8 mouse cellular contexts compared by ENCODE assay signal in genomic region chr13:34163304-34163975, GRCm38 (mm10). TPM values are rescaled to one million over a fixed set of nuclear protein-coding genes. Genes with fewer than 3 reads are reported as not detected.
DNase-seq lines count a peak whose midpoint lies in the region; ATAC-seq and TF ChIP-seq lines count a peak whose summit lies in the region.

No protein-coding gene starts in this region.

- H3K27ac ChIP-seq in gastrocnemius, adult 2 months = peak overlapping the region; percentile 97
- no peak overlapping the region for H3K27ac ChIP-seq in embryonic fibroblast, embryonic 13.5 days (ENCODE audit: insufficient read depth, low read length)
- peak overlapping the region; percentile 87 for H3K27ac ChIP-seq in liver, embryonic 11.5 days (ENCODE audit: low read depth, low read length)

- H3K4me1 ChIP-seq in embryonic fibroblast, embryonic 13.5 days (ENCODE audit: control insufficient read depth, insufficient read depth, low read length) = peaks cover 2% of the 10 kb centered on the region; the same call in 1 of the 2 replicates
- 0 out of 2 replicates have a peak, but pooled peaks cover 6% of the 10 kb centered on the region for H3K4me1 ChIP-seq in liver, embryonic 11.5 days (replicated peaks; ENCODE audit: control insufficient read depth, insufficient read depth, low read length)

- H3K9me3 ChIP-seq in liver, embryonic 11.5 days (ENCODE audit: control insufficient read depth, low read length) = no peaks in the 10 kb centered on the region

- no peak for TF ChIP-seq POLR2A in embryonic fibroblast, embryonic 13.5 days (IDR thresholded peaks at IDR 0.05; ENCODE audit: low read depth, low read length)

- 34% methylated on average over 12 of the region's 12 CpGs for WGBS in liver, embryonic 11.5 days

- intact Hi-C loops in gastrocnemius, adult 2 months (cut with DNase I) = no loop called here
- intact Hi-C loops in gastrocnemius, postnatal 14 days (cut with DNase I; ENCODE audit: low total_unique reads) = no loop called here

- H3K4me3 ChIP-seq in gastrocnemius, adult 2 months = peak overlapping the region; percentile 97
- H3K4me3 ChIP-seq in embryonic fibroblast, embryonic 13.5 days (ENCODE audit: insufficient read depth, low read length) = peak overlapping the region; percentile 68
- H3K4me3 ChIP-seq in liver, embryonic 11.5 days (ENCODE audit: low read depth, low read length) = peak overlapping the region; percentile 77

- H3K36me3 ChIP-seq in liver, embryonic 11.5 days (ENCODE audit: control insufficient read depth, insufficient read depth, low read length) = peaks cover 9% of the 10 kb centered on the region; the same call in 1 of the 2 replicates

- no peak for TF ChIP-seq CTCF in gastrocnemius, adult 2 months (IDR thresholded peaks at IDR 0.05)
- no peak for TF ChIP-seq CTCF in embryonic fibroblast, embryonic 13.5 days (IDR thresholded peaks at IDR 0.05; ENCODE audit: borderline replicate concordance, insufficient read depth, low read length)

- no peak for DNase-seq in gastrocnemius, adult 2 months
- DNase-seq in gastrocnemius, postnatal 14 days = no peak
- DNase-seq in 3T3-L1 (ENCODE audit: low read depth, low spot score) = peak; percentile 32
- no peak for DNase-seq in liver, embryonic 11.5 days (ENCODE audit: low spot score)
- no peak for DNase-seq in embryo, embryonic 11 days
- DNase-seq in layer of hippocampus, adult 18-20 months (ENCODE audit: low spot score in 2 of 2) = no peak
- DNase-seq in B cell, adult 2 months = no peak

- no peaks in the 10 kb centered on the region for H3K27me3 ChIP-seq in liver, embryonic 11.5 days (replicated peaks; ENCODE audit: control insufficient read depth, insufficient read depth, low read length)

- peak overlapping the region; percentile 82 for H3K4me2 ChIP-seq in liver, embryonic 11.5 days

- ATAC-seq in liver, embryonic 11.5 days (replicated peaks; ENCODE audit: low FRiP score) = peak; percentile 70; the same call in 1 of the 2 replicates

- H3K9ac ChIP-seq in liver, embryonic 11.5 days (ENCODE audit: low read depth, low read length) = peak overlapping the region; percentile 80

RNA-seq across cellular contexts. Expression of gene Psmg4, which starts 0.7 kb away (rescaled TPM):
- total RNA-seq in gastrocnemius, adult 2 months (2021) = 10 to 100 TPM; 13.6 to 14.4 TPM
- 10 to 100 TPM; 26.0 to 26.9 TPM for total RNA-seq in gastrocnemius, postnatal 14 days (2021)
- 18.5 and 21.7 TPM in 2 replicates for polyA plus RNA-seq in embryonic fibroblast, embryonic 13.5 days (2011; ENCODE audit: insufficient read length, low read depth, missing spikeins)
- polyA plus RNA-seq in liver, embryonic 11.5 days (2014; fragmentation: Nextera tagmentation; extraction: Ambion mirVana) = 85.0 and 91.4 TPM in 2 replicates
- 10 to 100 TPM; 24.9 to 29.2 TPM for total RNA-seq in layer of hippocampus, adult 18-20 months (2021)

RNA-seq across cellular contexts. Expression of gene Tubb2b, which starts 33.2 kb away (rescaled TPM):
- total RNA-seq in gastrocnemius, adult 2 months (2021) = 1 to 10 TPM; 1.5 to 3.2 TPM
- 1 to 10 TPM; 5.8 to 7.5 TPM for total RNA-seq in gastrocnemius, postnatal 14 days (2021)
- polyA plus RNA-seq in embryonic fibroblast, embryonic 13.5 days (2011; ENCODE audit: insufficient read length, low read depth, missing spikeins) = 146 and 176 TPM in 2 replicates
- 7.6 and 7.7 TPM in 2 replicates for polyA plus RNA-seq in liver, embryonic 11.5 days (2014; fragmentation: Nextera tagmentation; extraction: Ambion mirVana)
- 100 to 1,000 TPM; 192 to 215 TPM for total RNA-seq in layer of hippocampus, adult 18-20 months (2021)

Comparison
In these comparisons a context has a peak if more than half of its experiments do, and no peak if none do; other contexts are left out.
1. RNA of gene Tubb2b, which starts 33.2 kb away (total RNA-seq): 192 to 215 TPM in layer of hippocampus, adult 18-20 months; 5.8 to 7.5 TPM in gastrocnemius, postnatal 14 days and 1.5 to 3.2 TPM in gastrocnemius, adult 2 months; every median in the first group is over 10 times any median in the second.
2. Peak in every context shown above with its lines, with median percentiles within 50 percentile points of each other: H3K4me3 ChIP-seq.